Mouse (Mus musculus) embryonic fibroblast, embryonic 13.5 days (primary cell): ENCODE data around the gene Cnnm4. TPM values are rescaled to one million over a fixed set of nuclear protein-coding genes. Genes with fewer than 3 reads are reported as not detected.

ENCODE experiments used
- H3K27ac ChIP-seq: 2 replicates; pipeline ENCODE4 v1.5.1; 2012; ENCODE audit warnings: low read length, control low read depth, inconsistent platforms; ENCODE audit not compliant: insufficient read depth
- H3K4me1 ChIP-seq: 2 replicates; pipeline ENCODE4 v1.6.1; 2011; ENCODE audit warnings: low read length; ENCODE audit not compliant: control insufficient read depth, insufficient read depth
- H3K4me3 ChIP-seq: 2 replicates; pipeline ENCODE4 v1.5.1; 2011; ENCODE audit warnings: mild to moderate bottlenecking, control low read depth, low read length; ENCODE audit not compliant: insufficient read depth
- CTCF ChIP-seq: IDR thresholded peaks from 2 replicates; pipeline ENCODE4 v1.5.1; 2011; ENCODE audit warnings: mild to moderate bottlenecking, control low read depth, low read length, moderate library complexity, borderline replicate concordance; ENCODE audit not compliant: insufficient read depth
- POLR2A ChIP-seq: IDR thresholded peaks from 2 replicates; pipeline ENCODE4 v1.6.1; 2011; ENCODE audit warnings: low read depth, mild to moderate bottlenecking, control low read depth, low read length, moderate library complexity
- polyA plus RNA-seq: library from polyadenylated mRNA; stranded (reverse); fragments of >200 nt; gene quantifications from 2 replicates; pipeline ENCODE4 v1.2.4, GENCODE M21; 2011; ENCODE audit warnings: low read depth; ENCODE audit not compliant: missing spikeins, insufficient read length

The Cnnm4 gene
- polyA plus RNA-seq, 1 experiment: 11.6 TPM

DNA sequence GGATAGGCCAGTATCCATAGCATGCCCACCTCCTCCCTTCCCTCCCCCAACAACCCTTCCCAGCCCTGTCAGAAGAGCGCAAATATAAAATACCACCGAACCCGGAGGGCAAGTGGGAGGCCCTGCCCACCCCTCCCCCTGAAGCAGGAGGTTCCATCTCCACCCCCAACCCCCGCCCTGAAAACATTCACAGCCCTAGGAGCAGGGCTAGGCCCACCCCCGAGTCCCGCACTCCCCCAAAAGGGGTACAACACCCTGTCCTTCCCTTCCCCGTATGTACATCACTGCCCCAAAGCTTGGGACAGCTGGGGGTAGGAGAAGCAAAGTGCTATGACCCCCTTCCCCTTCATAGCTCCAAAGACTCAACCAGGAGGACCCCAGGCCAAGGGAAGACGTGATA, 77.4 kb downstream of the Cnnm4 start:
- no peak overlapping the region for H3K27ac ChIP-seq
- no peak overlapping the region for H3K4me3 ChIP-seq
- TF ChIP-seq POLR2A: no peak
- TF ChIP-seq CTCF: no peak
- H3K4me1 ChIP-seq: peaks cover 9% of the 10 kb centered on the region; the same call in 1 of the 2 replicates

DNA sequence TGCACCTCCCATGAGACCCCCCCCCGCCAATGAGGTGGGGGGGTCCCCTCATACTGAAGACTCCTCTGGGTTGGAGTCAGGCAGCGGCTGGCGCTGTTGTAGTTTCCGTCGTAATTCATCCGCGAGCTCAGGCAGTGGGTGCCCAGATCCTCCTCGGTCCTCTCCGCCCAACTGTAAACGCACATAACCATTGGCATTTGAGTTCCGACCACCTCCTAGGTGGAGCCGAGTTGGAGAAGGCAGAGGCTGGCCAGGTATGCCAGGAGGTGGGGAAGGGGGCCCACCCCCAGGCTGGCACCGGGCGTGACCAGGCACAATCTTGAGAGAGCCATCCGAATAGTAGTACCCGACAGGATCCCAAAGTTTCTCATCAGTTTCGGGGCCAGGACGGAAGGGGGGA, 78.1 kb downstream of the Cnnm4 start:
- Histone ChIP-seq H3K4me1 (peaks cover 9% of the 10 kb centered on the region; the same call in 1 of the 2 replicates), H3K4me3 (no peak overlapping the region), H3K27ac (no peak overlapping the region)
- TF ChIP-seq POLR2A: no peak
- TF ChIP-seq CTCF: no peak

GRCm38 (mm10) chr1:36550075-36550863, 78.8 kb downstream of the Cnnm4 start:
- H3K4me1 ChIP-seq: peaks cover 13% of the 10 kb centered on the region
- TF ChIP-seq CTCF (0 out of 2 replicates have a peak, but pooled peaks have one; percentile 1), POLR2A (no peak)
- H3K27ac ChIP-seq: no peak overlapping the region
- no peak overlapping the region for H3K4me3 ChIP-seq

DNA sequence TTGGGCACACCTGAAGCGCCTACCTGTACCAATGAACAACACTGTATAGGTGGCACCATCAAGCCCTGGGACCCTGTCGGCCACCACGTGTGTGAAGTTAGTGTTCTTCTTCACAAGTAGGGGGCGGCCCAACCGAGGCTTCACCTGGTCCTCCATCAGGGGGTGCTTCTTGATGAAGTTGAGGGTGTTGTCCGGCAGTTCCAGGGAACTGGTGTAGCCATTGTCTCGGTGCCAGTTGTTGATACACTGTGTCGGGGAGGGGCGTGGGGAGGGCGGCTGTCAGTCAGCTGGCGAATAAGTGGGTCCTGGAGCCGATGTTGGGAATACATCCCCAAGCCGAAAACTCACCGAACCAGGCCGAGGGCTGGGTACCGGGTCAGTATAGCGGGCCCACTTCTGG, 80.5 kb downstream of the Cnnm4 start:
- H3K27ac ChIP-seq: no peak overlapping the region
- peaks cover 10% of the 10 kb centered on the region for H3K4me1 ChIP-seq
- TF ChIP-seq CTCF (no peak), POLR2A (no peak)
- no peak overlapping the region for H3K4me3 ChIP-seq

GRCm38 (mm10) chr1:36552506-36552905, 81.1 kb downstream of the Cnnm4 start:
- Histone ChIP-seq H3K4me3 (no peak overlapping the region), H3K4me1 (peaks cover 10% of the 10 kb centered on the region), H3K27ac (no peak overlapping the region)
- no peak for TF ChIP-seq POLR2A
- TF ChIP-seq CTCF: no peak

GRCm38 (mm10) chr1:36554633-36555399, 83.4 kb downstream of the Cnnm4 start:
- H3K27ac ChIP-seq: no peak overlapping the region
- H3K4me1 ChIP-seq: peaks cover 6% of the 10 kb centered on the region
- 0 out of 2 replicates have a peak, but pooled peaks have one; percentile 19 for TF ChIP-seq POLR2A
- no peak for TF ChIP-seq CTCF
- H3K4me3 ChIP-seq: no peak overlapping the region

DNA sequence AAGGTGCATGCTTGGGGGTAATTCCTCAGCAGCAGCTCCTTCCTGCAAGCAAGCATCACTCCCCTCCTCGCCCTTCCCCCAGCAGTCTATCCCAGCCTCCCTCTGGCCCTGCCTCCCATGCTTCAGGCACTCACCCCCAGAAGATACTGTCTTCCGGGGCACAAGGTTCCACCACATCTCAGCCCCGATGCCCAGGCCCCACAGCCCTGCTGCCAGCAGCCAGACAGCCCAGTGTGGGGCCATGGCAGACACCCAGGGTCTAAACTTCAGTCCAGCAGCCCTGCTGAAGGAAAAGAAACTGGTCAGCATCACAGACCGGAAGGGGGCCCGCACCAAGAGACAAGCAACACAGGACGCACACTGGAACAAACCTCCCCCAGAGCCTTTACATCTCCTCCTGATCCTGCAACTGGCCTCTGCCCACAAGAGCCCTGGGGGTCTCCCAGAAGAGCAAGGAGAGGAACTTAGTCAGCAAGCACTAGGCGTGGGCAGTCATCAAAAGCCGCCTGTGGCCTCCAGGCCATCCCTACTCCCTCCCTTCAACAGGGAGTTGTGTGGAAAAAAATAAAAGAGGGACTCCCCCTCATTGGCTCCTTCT, 84.5 kb downstream of the Cnnm4 start:
- no peak for TF ChIP-seq CTCF
- peak; percentile 36; the same call in 1 of the 2 replicates for TF ChIP-seq POLR2A
- peaks cover 3% of the 10 kb centered on the region for H3K4me1 ChIP-seq
- H3K4me3 ChIP-seq: peak overlapping the region; percentile 61

DNA sequence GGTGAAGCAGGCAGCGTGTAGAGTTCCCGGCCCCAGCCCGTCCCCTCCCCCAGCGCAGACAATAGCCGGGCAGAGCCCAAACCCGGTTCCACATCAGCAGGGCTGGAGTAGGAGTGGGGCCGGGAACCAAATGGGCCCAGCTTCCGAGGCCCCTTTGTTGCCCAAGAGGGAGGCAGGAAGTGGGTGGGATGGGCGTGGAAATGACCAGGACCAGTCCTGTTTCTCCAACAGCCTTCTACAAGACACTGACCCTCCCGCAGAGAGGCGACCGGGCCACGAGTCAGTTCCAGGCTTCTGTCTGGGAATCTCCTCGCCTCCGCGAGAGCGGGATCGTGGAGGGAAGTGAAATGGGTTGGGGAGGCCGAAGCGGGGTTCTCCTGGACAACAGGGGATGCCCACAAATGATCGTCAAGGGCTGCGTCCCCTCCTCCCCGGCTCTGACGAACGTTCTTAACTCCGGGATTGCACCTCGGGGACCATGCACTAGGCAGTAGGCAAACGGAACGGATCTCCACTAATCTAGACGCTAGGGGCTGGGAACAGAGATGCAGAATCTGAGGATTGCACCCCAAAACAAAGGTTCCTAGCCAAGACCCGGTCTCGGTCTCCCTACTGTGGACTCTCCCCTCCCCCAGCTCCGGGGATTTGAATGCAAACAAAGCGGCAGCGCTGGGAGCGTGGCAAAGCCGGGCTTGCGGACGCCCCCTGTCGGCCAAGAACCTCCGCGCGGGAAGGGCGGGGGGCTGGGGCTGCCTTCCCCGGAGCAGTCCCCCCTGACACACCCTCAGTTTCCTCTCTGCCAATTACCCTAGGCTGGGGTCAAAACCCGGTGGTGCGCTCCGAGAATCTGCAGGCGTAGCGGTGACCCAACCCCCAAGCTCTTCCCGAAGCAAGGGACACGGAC, 85.4 kb downstream of the Cnnm4 start:
- Histone ChIP-seq H3K4me1 (peaks cover 3% of the 10 kb centered on the region), H3K27ac (peak overlapping the region; percentile 76), H3K4me3 (peak overlapping the region; percentile 61)
- TF ChIP-seq CTCF: peak; percentile 35; the same call in 1 of the 2 replicates
- TF ChIP-seq POLR2A: peak; percentile 96

More for the DNA sequence above, 84.5 kb downstream of the Cnnm4 start:
- peak overlapping the region; percentile 76 for H3K27ac ChIP-seq

DNA sequence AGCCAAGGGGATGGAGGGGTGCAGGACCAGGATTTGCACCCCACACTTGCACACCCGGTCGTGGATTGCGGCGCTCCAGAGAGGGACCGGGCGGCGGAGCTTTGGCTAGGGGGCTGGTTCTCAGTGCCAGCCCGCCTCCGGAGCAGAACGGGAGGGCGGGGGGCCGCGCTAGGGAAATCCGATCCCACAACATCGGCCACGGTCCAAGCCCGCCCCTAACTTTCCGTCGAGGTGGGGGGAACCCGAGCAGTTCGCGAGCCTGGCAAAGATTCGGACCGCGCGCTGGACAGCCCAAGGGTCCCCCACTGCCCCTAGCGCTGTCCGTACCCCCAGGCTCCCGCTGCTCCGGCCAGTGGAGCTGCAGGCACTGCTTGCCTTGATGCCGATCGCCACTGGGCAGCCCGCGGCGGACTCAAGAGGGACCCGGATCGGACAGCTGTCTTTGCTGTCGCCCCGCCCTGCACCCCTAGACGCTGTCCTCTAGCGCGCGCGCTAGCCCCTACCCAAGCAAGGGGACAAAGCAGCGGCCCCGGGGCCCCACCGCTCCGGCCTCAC, 86.1 kb downstream of the Cnnm4 start:
- Histone ChIP-seq H3K27ac (peak overlapping the region; percentile 76), H3K4me3 (peak overlapping the region; percentile 61), H3K4me1 (peaks cover 3% of the 10 kb centered on the region)
- TF ChIP-seq CTCF (no peak), POLR2A (peak; percentile 69)

Other genes starting within 250 kb of the Cnnm4 start
- gene Uggt1, start 226.9 kb upstream of the Cnnm4 start, polyA plus RNA-seq: 110 and 125 TPM in 2 replicates
- 0.46 TPM in 1 of 2 replicates, not detected in the other for gene Neurl3, start 196.9 kb upstream of the Cnnm4 start, polyA plus RNA-seq
- gene Arid5a, start 163.9 kb upstream of the Cnnm4 start, polyA plus RNA-seq: 7.6 and 13.8 TPM in 2 replicates
- gene Kansl3, start 102.4 kb upstream of the Cnnm4 start, polyA plus RNA-seq: 38.2 and 47.9 TPM in 2 replicates
- gene Fer1l5, start 99.3 kb upstream of the Cnnm4 start, polyA plus RNA-seq: not detected in 2 replicates
- 22.7 and 25.9 TPM in 2 replicates for gene Lman2l, start 26.3 kb upstream of the Cnnm4 start, polyA plus RNA-seq
- gene Cnnm3, start 40.2 kb downstream of the Cnnm4 start, polyA plus RNA-seq: 4.0 and 6.2 TPM in 2 replicates
- 2.9 and 6.7 TPM in 2 replicates for gene Ankrd23, start 65.3 kb downstream of the Cnnm4 start, polyA plus RNA-seq
- gene Gm42417, start 67.8 kb downstream of the Cnnm4 start, polyA plus RNA-seq: 1.6 TPM in 1 of 2 replicates, not detected in the other
- 7.7 and 8.0 TPM in 2 replicates for gene Ankrd39, start 75.8 kb downstream of the Cnnm4 start, polyA plus RNA-seq
- 11.8 and 20.5 TPM in 2 replicates for gene Sema4c, start 86.7 kb downstream of the Cnnm4 start, polyA plus RNA-seq
- not detected in 2 replicates for gene Fam178b, start 211.6 kb downstream of the Cnnm4 start, polyA plus RNA-seq
- 379 and 417 TPM in 2 replicates for gene Cox5b, start 219.8 kb downstream of the Cnnm4 start, polyA plus RNA-seq
- 0.88 TPM in 1 of 2 replicates, not detected in the other for gene 4933424G06Rik, start 238.5 kb downstream of the Cnnm4 start, polyA plus RNA-seq
- 109 and 120 TPM in 2 replicates for gene Actr1b, start 242.8 kb downstream of the Cnnm4 start, polyA plus RNA-seq